Mouse (Mus musculus) cortical plate, adult 2 months (tissue): ENCODE measurements around the gene Fhit.

Experiments
- CTCF ChIP-seq: fragments of 200-500 bp; IDR thresholded peaks from 2 replicates; pipeline ENCODE4 v1.5.1; 2011; ENCODE audit warnings: mild to moderate bottlenecking, control low read depth, low read length; ENCODE audit not compliant: insufficient read depth; ENCODE audit errors: extremely low read depth
- POLR2A ChIP-seq: fragments of 200-500 bp; IDR thresholded peaks from 2 replicates; pipeline ENCODE4 v1.6.1; 2011; ENCODE audit warnings: mild to moderate bottlenecking, low read length, control low read depth; ENCODE audit not compliant: insufficient read depth; ENCODE audit errors: extremely low read depth

- no peak for TF ChIP-seq CTCF
- TF ChIP-seq POLR2A = no peak
Observed at GRCm38 (mm10) chr14:10221847-10222246, 940.0 kb downstream of the Fhit start.
